Mouse (Mus musculus): Measurements from ENCODE around the gene Dpp4. TPM values are rescaled to one million over a fixed set of nuclear protein-coding genes. Genes with fewer than 3 reads are reported as not detected.

The Dpp4 gene
- polyA plus RNA-seq, 1 experiment from 2014 or later, result 0.88 TPM

DNA sequence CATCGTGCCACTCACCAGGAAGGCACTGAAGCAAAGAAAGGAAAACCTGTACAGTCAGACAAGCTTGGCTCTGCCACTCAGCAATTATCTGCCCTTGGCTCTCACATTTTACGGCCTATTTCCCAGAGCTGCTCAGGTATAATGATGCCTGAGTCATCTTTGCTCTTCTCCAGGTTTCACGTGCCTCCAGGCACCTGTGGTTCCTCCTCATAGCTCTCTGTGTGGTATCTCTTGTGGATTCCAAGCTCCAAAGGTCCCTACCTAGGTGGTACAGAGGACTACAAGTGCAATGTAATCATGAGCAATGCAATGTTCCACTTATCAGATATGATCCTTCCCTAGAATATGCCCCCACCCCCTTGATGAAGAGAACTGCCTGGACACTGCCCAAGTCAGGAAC lies 8.0 kb upstream of the Dpp4 start:
- H3K27ac ChIP-seq (ENCODE audit: low read depth, low read length), result no peak overlapping the region
- no peak overlapping the region for H3K9ac ChIP-seq (replicated peaks; ENCODE audit: low read depth, low read length)
- no peaks in the 10 kb centered on the region for H3K27me3 ChIP-seq (ENCODE audit: control insufficient read depth, insufficient read depth, low read length)
- no peaks in the 10 kb centered on the region for H3K4me1 ChIP-seq (ENCODE audit: control insufficient read depth, insufficient read depth, low read length)
- no peak overlapping the region for H3K4me2 ChIP-seq (ENCODE audit: low read depth, low read length)
- H3K4me3 ChIP-seq (ENCODE audit: low read depth, low read length), result no peak overlapping the region
- no peaks in the 10 kb centered on the region for H3K9me3 ChIP-seq (ENCODE audit: control insufficient read depth, low read length)
- 79% methylated on average over 3 of the region's 3 CpGs for WGBS
- H3K36me3 ChIP-seq (ENCODE audit: control insufficient read depth, insufficient read depth, low read length), result no peaks in the 10 kb centered on the region
- no peak for ATAC-seq (ENCODE audit: low read depth)

DNA sequence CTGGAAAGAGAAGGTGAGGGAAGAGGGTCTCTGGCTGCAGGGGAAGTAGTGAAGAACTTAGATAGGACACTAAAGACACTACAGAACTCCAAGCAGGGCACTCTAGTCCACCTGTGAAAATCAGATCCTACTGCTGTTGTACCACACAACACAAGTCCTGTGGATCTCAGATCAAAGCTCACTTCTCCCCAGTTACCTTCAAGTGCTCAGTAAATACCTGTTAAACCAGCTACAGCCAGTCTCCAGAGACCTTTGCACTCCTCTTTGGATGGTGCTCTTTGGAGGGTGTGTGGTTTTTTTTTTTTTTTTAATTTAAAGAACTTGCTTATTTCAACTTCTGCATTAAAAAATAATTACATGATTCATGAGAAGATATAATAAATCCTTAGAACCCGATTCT lies 5.2 kb upstream of the Dpp4 start:
- no peak for ATAC-seq (ENCODE audit: low read depth)
- Histone ChIP-seq H3K4me1 (ENCODE audit: control insufficient read depth, insufficient read depth, low read length) (no peaks in the 10 kb centered on the region), H3K36me3 (ENCODE audit: control insufficient read depth, insufficient read depth, low read length) (no peaks in the 10 kb centered on the region), H3K9ac (replicated peaks; ENCODE audit: low read depth, low read length) (no peak overlapping the region), H3K9me3 (ENCODE audit: control insufficient read depth, low read length) (no peaks in the 10 kb centered on the region), H3K27ac (ENCODE audit: low read depth, low read length) (no peak overlapping the region), H3K4me3 (ENCODE audit: low read depth, low read length) (no peak overlapping the region), H3K27me3 (ENCODE audit: control insufficient read depth, insufficient read depth, low read length) (no peaks in the 10 kb centered on the region), H3K4me2 (ENCODE audit: low read depth, low read length) (no peak overlapping the region)
- WGBS, result 68% methylated on average over 1 of the region's 1 CpGs

DNA sequence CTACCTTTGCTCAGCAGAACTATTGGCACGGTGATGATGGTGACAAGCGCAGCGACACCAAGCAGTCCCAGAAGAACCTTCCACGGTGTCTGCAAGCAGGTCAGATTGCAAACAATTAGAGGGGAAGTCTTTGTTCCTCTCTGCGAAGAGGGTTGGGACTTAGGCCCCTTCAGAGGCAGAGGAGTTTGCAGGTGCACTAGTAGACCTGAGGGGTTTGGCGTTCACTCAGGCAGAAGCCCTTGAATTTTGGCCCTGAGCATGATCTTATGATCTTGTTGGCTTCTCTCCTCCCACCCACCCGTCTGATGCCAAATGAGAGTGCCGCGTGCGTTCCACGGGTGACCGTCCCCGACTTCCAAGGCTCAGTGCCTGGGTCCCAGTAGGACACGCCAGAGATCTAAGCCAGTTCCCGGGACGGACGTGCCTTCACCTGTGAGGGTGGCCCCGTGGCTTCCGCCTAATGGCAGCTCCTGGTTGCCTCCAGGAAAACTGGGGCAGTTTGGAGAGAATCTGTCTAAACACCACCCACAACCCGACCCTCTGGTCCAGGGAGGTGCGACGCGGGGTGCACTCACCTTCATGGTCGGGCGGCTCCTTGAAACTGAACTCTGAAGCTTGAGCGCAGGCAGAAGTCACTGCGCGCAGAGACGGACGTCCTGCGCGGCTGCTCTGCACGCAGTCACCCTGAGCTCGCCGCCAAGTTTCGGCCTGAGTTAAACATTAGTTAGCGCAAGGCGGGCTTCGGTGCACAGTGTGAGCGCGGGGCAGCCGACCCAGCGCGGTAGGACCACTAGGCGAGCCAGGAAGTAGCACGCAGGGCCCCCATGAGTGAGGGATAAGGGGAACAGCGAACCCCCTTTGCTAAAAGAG lies 585 bp downstream of the Dpp4 start:
- Histone ChIP-seq H3K9me3 (ENCODE audit: control insufficient read depth, low read length) (no peaks in the 10 kb centered on the region), H3K4me3 (ENCODE audit: low read depth, low read length) (peak overlapping the region; percentile 30), H3K27ac (ENCODE audit: low read depth, low read length) (no peak overlapping the region), H3K36me3 (ENCODE audit: control insufficient read depth, insufficient read depth, low read length) (no peaks in the 10 kb centered on the region), H3K4me2 (ENCODE audit: low read depth, low read length) (peak overlapping the region; percentile 77), H3K9ac (replicated peaks; ENCODE audit: low read depth, low read length) (no peak overlapping the region; the same call in 1 of the 2 replicates), H3K4me1 (ENCODE audit: control insufficient read depth, insufficient read depth, low read length) (peaks cover 5% of the 10 kb centered on the region), H3K27me3 (ENCODE audit: control insufficient read depth, insufficient read depth, low read length) (peaks cover 10% of the 10 kb centered on the region)
- WGBS, result 6% methylated on average over 47 of the region's 47 CpGs
- peak; percentile 77 for ATAC-seq (ENCODE audit: low read depth)

DNA sequence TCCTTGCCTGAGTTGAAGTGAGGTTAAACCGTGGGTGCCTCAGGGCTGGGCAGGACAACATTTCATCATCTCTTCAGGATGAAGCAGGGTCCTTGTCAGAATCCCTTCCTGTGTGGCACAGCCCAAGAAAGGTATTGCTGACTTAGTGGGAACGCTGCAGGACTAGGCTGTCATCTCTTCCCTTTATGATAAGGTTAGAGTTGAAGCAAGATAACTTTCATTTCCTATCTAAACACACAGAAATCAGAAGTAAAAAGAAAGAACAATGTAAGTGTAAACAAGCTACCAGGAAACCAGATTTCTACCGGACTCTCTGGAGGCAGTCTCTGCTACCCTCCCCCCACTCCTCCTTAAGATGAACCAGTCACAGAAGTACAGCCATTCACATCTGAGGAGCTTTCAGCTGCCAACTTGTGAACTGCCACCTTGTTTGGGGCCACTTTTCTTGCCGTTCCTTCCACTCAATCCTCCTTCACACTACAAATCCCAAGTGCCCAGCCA lies 3.3 kb downstream of the Dpp4 start:
- Histone ChIP-seq H3K27me3 (ENCODE audit: control insufficient read depth, insufficient read depth, low read length) (peaks cover 10% of the 10 kb centered on the region), H3K9me3 (ENCODE audit: control insufficient read depth, low read length) (no peaks in the 10 kb centered on the region), H3K9ac (replicated peaks; ENCODE audit: low read depth, low read length) (no peak overlapping the region), H3K4me1 (ENCODE audit: control insufficient read depth, insufficient read depth, low read length) (peaks cover 5% of the 10 kb centered on the region), H3K36me3 (ENCODE audit: control insufficient read depth, insufficient read depth, low read length) (no peaks in the 10 kb centered on the region), H3K4me3 (ENCODE audit: low read depth, low read length) (no peak overlapping the region), H3K27ac (ENCODE audit: low read depth, low read length) (no peak overlapping the region), H3K4me2 (ENCODE audit: low read depth, low read length) (no peak overlapping the region)
- no peak for ATAC-seq (ENCODE audit: low read depth)
- WGBS, result 48% methylated on average over 4 of the region's 4 CpGs

GRCm38 (mm10) chr2:62408216-62408615 lies 3.8 kb downstream of the Dpp4 start:
- ATAC-seq (ENCODE audit: low read depth), result no peak
- Histone ChIP-seq H3K4me2 (ENCODE audit: low read depth, low read length) (no peak overlapping the region), H3K27ac (ENCODE audit: low read depth, low read length) (no peak overlapping the region), H3K4me1 (ENCODE audit: control insufficient read depth, insufficient read depth, low read length) (peaks cover 5% of the 10 kb centered on the region), H3K9ac (replicated peaks; ENCODE audit: low read depth, low read length) (no peak overlapping the region), H3K36me3 (ENCODE audit: control insufficient read depth, insufficient read depth, low read length) (no peaks in the 10 kb centered on the region), H3K4me3 (ENCODE audit: low read depth, low read length) (no peak overlapping the region), H3K9me3 (ENCODE audit: control insufficient read depth, low read length) (no peaks in the 10 kb centered on the region), H3K27me3 (ENCODE audit: control insufficient read depth, insufficient read depth, low read length) (peaks cover 10% of the 10 kb centered on the region)
- WGBS, result 90% methylated on average over 5 of the region's 5 CpGs

GRCm38 (mm10) chr2:62403556-62404135 lies 8.4 kb downstream of the Dpp4 start:
- H3K4me3 ChIP-seq (ENCODE audit: low read depth, low read length), result no peak overlapping the region
- H3K9ac ChIP-seq (replicated peaks; ENCODE audit: low read depth, low read length), result no peak overlapping the region
- H3K4me2 ChIP-seq (ENCODE audit: low read depth, low read length), result no peak overlapping the region
- no peak for ATAC-seq (ENCODE audit: low read depth)
- WGBS, result 58% methylated on average over 5 of the region's 5 CpGs
- no peaks in the 10 kb centered on the region for H3K36me3 ChIP-seq (ENCODE audit: control insufficient read depth, insufficient read depth, low read length)
- no peaks in the 10 kb centered on the region for H3K9me3 ChIP-seq (ENCODE audit: control insufficient read depth, low read length)
- H3K4me1 ChIP-seq (ENCODE audit: control insufficient read depth, insufficient read depth, low read length), result no peaks in the 10 kb centered on the region
- no peak overlapping the region for H3K27ac ChIP-seq (ENCODE audit: low read depth, low read length)
- no peaks in the 10 kb centered on the region for H3K27me3 ChIP-seq (ENCODE audit: control insufficient read depth, insufficient read depth, low read length)

GRCm38 (mm10) chr2:62401011-62401410 lies 11.0 kb downstream of the Dpp4 start:
- no peak for ATAC-seq (ENCODE audit: low read depth)
- no peaks in the 10 kb centered on the region for H3K36me3 ChIP-seq (ENCODE audit: control insufficient read depth, insufficient read depth, low read length)
- H3K4me3 ChIP-seq (ENCODE audit: low read depth, low read length), result no peak overlapping the region
- H3K4me2 ChIP-seq (ENCODE audit: low read depth, low read length), result no peak overlapping the region
- 87% methylated on average over 6 of the region's 6 CpGs for WGBS
- H3K9ac ChIP-seq (replicated peaks; ENCODE audit: low read depth, low read length), result no peak overlapping the region
- H3K27ac ChIP-seq (ENCODE audit: low read depth, low read length), result no peak overlapping the region
- H3K9me3 ChIP-seq (ENCODE audit: control insufficient read depth, low read length), result no peaks in the 10 kb centered on the region
- no peaks in the 10 kb centered on the region for H3K27me3 ChIP-seq (ENCODE audit: control insufficient read depth, insufficient read depth, low read length)
- no peaks in the 10 kb centered on the region for H3K4me1 ChIP-seq (ENCODE audit: control insufficient read depth, insufficient read depth, low read length)

- H3K4me2 ChIP-seq (ENCODE audit: low read depth, low read length), result no peak overlapping the region
- 85% methylated on average over 2 of the region's 2 CpGs for WGBS
- no peak overlapping the region for H3K9ac ChIP-seq (replicated peaks; ENCODE audit: low read depth, low read length)
- no peak overlapping the region for H3K27ac ChIP-seq (ENCODE audit: low read depth, low read length)
- H3K4me1 ChIP-seq (ENCODE audit: control insufficient read depth, insufficient read depth, low read length), result no peaks in the 10 kb centered on the region
- H3K4me3 ChIP-seq (ENCODE audit: low read depth, low read length), result no peak overlapping the region
- H3K9me3 ChIP-seq (ENCODE audit: control insufficient read depth, low read length), result no peaks in the 10 kb centered on the region
- no peaks in the 10 kb centered on the region for H3K27me3 ChIP-seq (ENCODE audit: control insufficient read depth, insufficient read depth, low read length)
- no peaks in the 10 kb centered on the region for H3K36me3 ChIP-seq (ENCODE audit: control insufficient read depth, insufficient read depth, low read length)
- ATAC-seq (ENCODE audit: low read depth), result no peak
Observed at GRCm38 (mm10) chr2:62399832-62400231, 12.2 kb downstream of the Dpp4 start.

GRCm38 (mm10) chr2:62399361-62399760 lies 12.7 kb downstream of the Dpp4 start:
- no peak for ATAC-seq (ENCODE audit: low read depth)
- Histone ChIP-seq H3K9ac (replicated peaks; ENCODE audit: low read depth, low read length) (no peak overlapping the region), H3K9me3 (ENCODE audit: control insufficient read depth, low read length) (no peaks in the 10 kb centered on the region), H3K4me3 (ENCODE audit: low read depth, low read length) (no peak overlapping the region), H3K27me3 (ENCODE audit: control insufficient read depth, insufficient read depth, low read length) (no peaks in the 10 kb centered on the region), H3K4me1 (ENCODE audit: control insufficient read depth, insufficient read depth, low read length) (no peaks in the 10 kb centered on the region), H3K4me2 (ENCODE audit: low read depth, low read length) (no peak overlapping the region), H3K36me3 (ENCODE audit: control insufficient read depth, insufficient read depth, low read length) (no peaks in the 10 kb centered on the region), H3K27ac (ENCODE audit: low read depth, low read length) (no peak overlapping the region)
- WGBS, result 78% methylated on average over 8 of the region's 8 CpGs

Measured in neural tube, embryonic 14.5 days (tissue).